Mouse (Mus musculus) adrenal gland, postnatal 36 days (tissue): ENCODE measurements at regions not wholly inside any gene's neighbourhood (a gene's known extent, or its start where the extent isn't known, plus 50 kb on each side); places are given as distances from the start of the nearest gene placed in this dataset. TPM values are rescaled to one million over a fixed set of nuclear protein-coding genes. Genes with fewer than 3 reads are reported as not detected.

Experiments used
- microRNA-seq: library from miRNA; unstranded; fragments of <30 nt; microRNA quantifications from one replicate; pipeline ENCODE4 v1.2.0, GENCODE M21; 2021

Small RNA genes in the stretch of these regions (microRNA-seq; reads per million reads assigned to microRNA genes)
- not detected for gene Gm23416
